1 mouse cellular context compared by ENCODE assay signal in the genomic region with DNA sequence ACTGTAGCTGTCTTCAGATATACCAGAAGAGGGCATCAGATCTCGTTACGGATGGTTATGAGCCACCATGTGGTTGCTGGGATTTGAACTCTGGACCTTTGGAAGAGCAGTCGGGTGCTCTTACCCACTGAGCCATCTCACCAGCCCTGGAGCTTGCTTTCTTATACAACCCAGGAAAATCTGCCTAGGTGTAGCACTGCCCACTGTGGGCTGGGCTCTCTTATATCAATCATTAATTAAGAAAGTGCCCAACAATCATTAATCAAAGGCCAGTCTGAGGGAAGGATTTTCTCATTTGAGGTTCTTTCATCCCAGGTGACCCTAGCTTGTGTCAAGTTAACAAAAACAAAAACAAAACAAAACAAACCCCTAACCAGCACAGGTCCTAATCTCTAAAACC. TPM values are rescaled to one million over a fixed set of nuclear protein-coding genes. Genes with fewer than 3 reads are reported as not detected.
"Had no signal": no experiment of that assay in that cellular context is flagged by ENCODE, and none has a peak within 500 bp of the region (broad histone marks: within the 10 kb centered on the region; RNA-seq: fewer than 3 reads in every experiment).

No protein-coding gene starts in this region.

RNA-seq across cellular contexts. Expression of gene Arl15, which starts 4.3 kb away (rescaled TPM):
- polyA plus RNA-seq: erythroblast, embryonic 14.5 days had no signal
